Mouse (Mus musculus): ENCODE data around the gene Abca1.

Gene Abca1

GRCm38 (mm10) chr4:53159767-53160166, at the start of gene Abca1:
TSS of gene Abca1 (minus strand) at chr4:53159895.
- in situ Hi-C loops (cut with MseI, MboI): no loop called here

- in situ Hi-C loops (cut with MseI, MboI): no loop called here
These were observed 44.8 kb upstream of the Abca1 start for GRCm38 (mm10) chr4:53204482-53204881.

- in situ Hi-C loops (cut with MseI, MboI): no loop called here
These were observed 44.1 kb upstream of the Abca1 start for GRCm38 (mm10) chr4:53203595-53204400.

GRCm38 (mm10) chr4:53200276-53200675, 40.6 kb upstream of the Abca1 start:
- in situ Hi-C loops (cut with MseI, MboI): no loop called here

GRCm38 (mm10) chr4:53197842-53198241, 38.1 kb upstream of the Abca1 start:
- in situ Hi-C loops (cut with MseI, MboI): no loop called here

- in situ Hi-C loops (cut with MseI, MboI): no loop called here
These were observed 36.5 kb upstream of the Abca1 start for GRCm38 (mm10) chr4:53196058-53196771.

GRCm38 (mm10) chr4:53187071-53187470, 27.4 kb upstream of the Abca1 start:
- in situ Hi-C loops (cut with MseI, MboI): no loop called here

GRCm38 (mm10) chr4:53186573-53186972, 26.9 kb upstream of the Abca1 start:
- in situ Hi-C loops (cut with MseI, MboI): no loop called here

- in situ Hi-C loops (cut with MseI, MboI): no loop called here
These were observed 26.4 kb upstream of the Abca1 start for GRCm38 (mm10) chr4:53186141-53186540.

- in situ Hi-C loops (cut with MseI, MboI): no loop called here
These were observed 21.8 kb upstream of the Abca1 start for GRCm38 (mm10) chr4:53181479-53181878.

- in situ Hi-C loops (cut with MseI, MboI): no loop called here
These were observed 19.7 kb upstream of the Abca1 start for GRCm38 (mm10) chr4:53179308-53179820.

GRCm38 (mm10) chr4:53178489-53178888, 18.8 kb upstream of the Abca1 start:
- in situ Hi-C loops (cut with MseI, MboI): no loop called here

GRCm38 (mm10) chr4:53177696-53178095, 18.0 kb upstream of the Abca1 start:
- in situ Hi-C loops (cut with MseI, MboI): no loop called here

GRCm38 (mm10) chr4:53174906-53175305, 15.2 kb upstream of the Abca1 start:
- in situ Hi-C loops (cut with MseI, MboI): no loop called here

- in situ Hi-C loops (cut with MseI, MboI): no loop called here
These were observed 10.7 kb upstream of the Abca1 start for GRCm38 (mm10) chr4:53170403-53170802.

- in situ Hi-C loops (cut with MseI, MboI): no loop called here
These were observed 5.5 kb upstream of the Abca1 start for GRCm38 (mm10) chr4:53165231-53165630.

- in situ Hi-C loops (cut with MseI, MboI): no loop called here
These were observed 519 bp downstream of the Abca1 start for GRCm38 (mm10) chr4:53159176-53159575.

GRCm38 (mm10) chr4:53158634-53159033, 1.1 kb downstream of the Abca1 start:
- in situ Hi-C loops (cut with MseI, MboI): no loop called here

GRCm38 (mm10) chr4:53155471-53155870, 4.2 kb downstream of the Abca1 start:
- in situ Hi-C loops (cut with MseI, MboI): no loop called here

GRCm38 (mm10) chr4:53153711-53154110, 6.0 kb downstream of the Abca1 start:
- in situ Hi-C loops (cut with MseI, MboI): no loop called here

GRCm38 (mm10) chr4:53153061-53153460, 6.6 kb downstream of the Abca1 start:
- in situ Hi-C loops (cut with MseI, MboI): no loop called here

- in situ Hi-C loops (cut with MseI, MboI): no loop called here
These were observed 7.0 kb downstream of the Abca1 start for GRCm38 (mm10) chr4:53152655-53153054.

- in situ Hi-C loops (cut with MseI, MboI): no loop called here
These were observed 9.2 kb downstream of the Abca1 start for GRCm38 (mm10) chr4:53150516-53150915.

All from mouse trophoblast stem cell (cell line).